Mouse (Mus musculus): ENCODE measurements at regions not wholly inside any gene's neighbourhood (a gene's known extent, or its start where the extent isn't known, plus 50 kb on each side); places are given as distances from the start of the nearest gene placed in this dataset.

GRCm38 (mm10) chr12:15262165-15262564 lies 554.6 kb downstream of the Trib2 start:
- H3K4me1 ChIP-seq (ENCODE audit: control insufficient read depth in 2 of 2, insufficient read depth in 2 of 2, low read length in 2 of 2) = no peaks in the 10 kb centered on the region
- no peak overlapping the region for H3K27ac ChIP-seq (replicated peaks in 1 of 2; ENCODE audit: control insufficient read depth in 1 of 2, insufficient read depth in 1 of 2, low read depth in 2 of 2, low read length in 2 of 2)
- H3K4me3 ChIP-seq (ENCODE audit: control insufficient read depth in 1 of 2, insufficient read depth in 1 of 2, low read depth in 1 of 2, low read length in 2 of 2) = no peak overlapping the region
- no peaks in the 10 kb centered on the region for H3K36me3 ChIP-seq (ENCODE audit: control insufficient read depth, insufficient read depth, low read length)
- H3K9me3 ChIP-seq (ENCODE audit: control insufficient read depth, low read length) = no peaks in the 10 kb centered on the region
- no peak overlapping the region for H3K4me2 ChIP-seq (ENCODE audit: low read length)
- ATAC-seq (ENCODE audit: insufficient number of reproducible peaks, insufficient read depth, low FRiP score, low read depth) = no peak
- no peaks in the 10 kb centered on the region for H3K27me3 ChIP-seq (ENCODE audit: control insufficient read depth, insufficient read depth, low read length)
- H3K9ac ChIP-seq (ENCODE audit: low read length) = no peak overlapping the region
- WGBS = 93% methylated on average over 1 of the region's 1 CpGs

- no peak for ATAC-seq (ENCODE audit: insufficient number of reproducible peaks, insufficient read depth, low FRiP score, low read depth)
- no peak overlapping the region for H3K27ac ChIP-seq (replicated peaks in 1 of 2; ENCODE audit: control insufficient read depth in 1 of 2, insufficient read depth in 1 of 2, low read depth in 2 of 2, low read length in 2 of 2)
- H3K9me3 ChIP-seq (ENCODE audit: control insufficient read depth, low read length) = no peaks in the 10 kb centered on the region
- H3K4me3 ChIP-seq (ENCODE audit: control insufficient read depth in 1 of 2, insufficient read depth in 1 of 2, low read depth in 1 of 2, low read length in 2 of 2) = no peak overlapping the region
- H3K27me3 ChIP-seq (ENCODE audit: control insufficient read depth, insufficient read depth, low read length) = no peaks in the 10 kb centered on the region
- no peak overlapping the region for H3K9ac ChIP-seq (ENCODE audit: low read length)
- no peak overlapping the region for H3K4me2 ChIP-seq (ENCODE audit: low read length)
- WGBS = 74% methylated on average over 1 of the region's 1 CpGs
- no peaks in the 10 kb centered on the region for H3K4me1 ChIP-seq (ENCODE audit: control insufficient read depth in 2 of 2, insufficient read depth in 2 of 2, low read length in 2 of 2)
- H3K36me3 ChIP-seq (ENCODE audit: control insufficient read depth, insufficient read depth, low read length) = no peaks in the 10 kb centered on the region
Observed at GRCm38 (mm10) chr12:15261604-15262003, 555.1 kb downstream of the Trib2 start.

- Histone ChIP-seq H3K9ac (ENCODE audit: low read length) (no peak overlapping the region), H3K4me2 (ENCODE audit: low read length) (no peak overlapping the region), H3K27ac (replicated peaks in 1 of 2; ENCODE audit: control insufficient read depth in 1 of 2, insufficient read depth in 1 of 2, low read depth in 2 of 2, low read length in 2 of 2) (no peak overlapping the region), H3K4me3 (ENCODE audit: control insufficient read depth in 1 of 2, insufficient read depth in 1 of 2, low read depth in 1 of 2, low read length in 2 of 2) (no peak overlapping the region), H3K27me3 (ENCODE audit: control insufficient read depth, insufficient read depth, low read length) (no peaks in the 10 kb centered on the region), H3K36me3 (ENCODE audit: control insufficient read depth, insufficient read depth, low read length) (no peaks in the 10 kb centered on the region), H3K9me3 (ENCODE audit: control insufficient read depth, low read length) (no peaks in the 10 kb centered on the region), H3K4me1 (ENCODE audit: control insufficient read depth in 2 of 2, insufficient read depth in 2 of 2, low read length in 2 of 2) (no peaks in the 10 kb centered on the region)
- no peak for ATAC-seq (ENCODE audit: insufficient number of reproducible peaks, insufficient read depth, low FRiP score, low read depth)
- 65% methylated on average over 2 of the region's 2 CpGs for WGBS
Observed at GRCm38 (mm10) chr12:15260907-15261415, 555.8 kb downstream of the Trib2 start.

- no peak overlapping the region for H3K9ac ChIP-seq (ENCODE audit: low read length)
- WGBS = 76% methylated on average over 4 of the region's 4 CpGs
Observed at GRCm38 (mm10) chr12:15244966-15245365, 571.8 kb downstream of the Trib2 start.

GRCm38 (mm10) chr12:15222497-15223170 lies 594.1 kb downstream of the Trib2 start:
- ATAC-seq (ENCODE audit: insufficient number of reproducible peaks, insufficient read depth, low FRiP score, low read depth) = no peak
- Histone ChIP-seq H3K9ac (ENCODE audit: low read length) (no peak overlapping the region), H3K4me3 (ENCODE audit: control insufficient read depth in 1 of 2, insufficient read depth in 1 of 2, low read depth in 1 of 2, low read length in 2 of 2) (no peak overlapping the region), H3K27ac (replicated peaks in 1 of 2; ENCODE audit: control insufficient read depth in 1 of 2, insufficient read depth in 1 of 2, low read depth in 2 of 2, low read length in 2 of 2) (no peak overlapping the region), H3K4me1 (ENCODE audit: control insufficient read depth in 2 of 2, insufficient read depth in 2 of 2, low read length in 2 of 2) (no peaks in the 10 kb centered on the region), H3K36me3 (ENCODE audit: control insufficient read depth, insufficient read depth, low read length) (no peaks in the 10 kb centered on the region), H3K9me3 (ENCODE audit: control insufficient read depth, low read length) (no peaks in the 10 kb centered on the region), H3K4me2 (ENCODE audit: low read length) (no peak overlapping the region), H3K27me3 (ENCODE audit: control insufficient read depth, insufficient read depth, low read length) (no peaks in the 10 kb centered on the region)
- WGBS = 81% methylated on average over 5 of the region's 5 CpGs

More at GRCm38 (mm10) chr12:15244966-15245365, 571.8 kb downstream of the Trib2 start:
- Histone ChIP-seq H3K4me1 (ENCODE audit: control insufficient read depth in 2 of 2, insufficient read depth in 2 of 2, low read length in 2 of 2) (no peaks in the 10 kb centered on the region), H3K9me3 (ENCODE audit: control insufficient read depth, low read length) (no peaks in the 10 kb centered on the region), H3K36me3 (ENCODE audit: control insufficient read depth, insufficient read depth, low read length) (no peaks in the 10 kb centered on the region), H3K27ac (replicated peaks in 1 of 2; ENCODE audit: control insufficient read depth in 1 of 2, insufficient read depth in 1 of 2, low read depth in 2 of 2, low read length in 2 of 2) (no peak overlapping the region), H3K27me3 (ENCODE audit: control insufficient read depth, insufficient read depth, low read length) (no peaks in the 10 kb centered on the region), H3K4me2 (ENCODE audit: low read length) (no peak overlapping the region), H3K4me3 (ENCODE audit: control insufficient read depth in 1 of 2, insufficient read depth in 1 of 2, low read depth in 1 of 2, low read length in 2 of 2) (no peak overlapping the region)
- ATAC-seq (ENCODE audit: insufficient number of reproducible peaks, insufficient read depth, low FRiP score, low read depth) = no peak

- Histone ChIP-seq H3K4me1 (ENCODE audit: control insufficient read depth in 2 of 2, insufficient read depth in 2 of 2, low read length in 2 of 2) (no peaks in the 10 kb centered on the region), H3K27me3 (ENCODE audit: control insufficient read depth, insufficient read depth, low read length) (no peaks in the 10 kb centered on the region), H3K9ac (ENCODE audit: low read length) (no peak overlapping the region), H3K4me2 (ENCODE audit: low read length) (no peak overlapping the region), H3K4me3 (ENCODE audit: control insufficient read depth in 1 of 2, insufficient read depth in 1 of 2, low read depth in 1 of 2, low read length in 2 of 2) (no peak overlapping the region), H3K36me3 (ENCODE audit: control insufficient read depth, insufficient read depth, low read length) (no peaks in the 10 kb centered on the region), H3K27ac (replicated peaks in 1 of 2; ENCODE audit: control insufficient read depth in 1 of 2, insufficient read depth in 1 of 2, low read depth in 2 of 2, low read length in 2 of 2) (no peak overlapping the region), H3K9me3 (ENCODE audit: control insufficient read depth, low read length) (no peaks in the 10 kb centered on the region)
- 84% methylated on average over 8 of the region's 8 CpGs for WGBS
- ATAC-seq (ENCODE audit: insufficient number of reproducible peaks, insufficient read depth, low FRiP score, low read depth) = no peak
Observed at GRCm38 (mm10) chr12:15218504-15218903, 598.2 kb downstream of the Trib2 start.

GRCm38 (mm10) chr12:15216180-15216579 lies 600.5 kb downstream of the Trib2 start:
- H3K9me3 ChIP-seq (ENCODE audit: control insufficient read depth, low read length) = no peaks in the 10 kb centered on the region
- H3K4me2 ChIP-seq (ENCODE audit: low read length) = no peak overlapping the region
- WGBS = 69% methylated on average over 3 of the region's 3 CpGs
- H3K4me3 ChIP-seq (ENCODE audit: control insufficient read depth in 1 of 2, insufficient read depth in 1 of 2, low read depth in 1 of 2, low read length in 2 of 2) = no peak overlapping the region
- H3K27ac ChIP-seq (replicated peaks in 1 of 2; ENCODE audit: control insufficient read depth in 1 of 2, insufficient read depth in 1 of 2, low read depth in 2 of 2, low read length in 2 of 2) = no peak overlapping the region
- H3K4me1 ChIP-seq (ENCODE audit: control insufficient read depth in 2 of 2, insufficient read depth in 2 of 2, low read length in 2 of 2) = no peaks in the 10 kb centered on the region
- no peaks in the 10 kb centered on the region for H3K27me3 ChIP-seq (ENCODE audit: control insufficient read depth, insufficient read depth, low read length)
- H3K36me3 ChIP-seq (ENCODE audit: control insufficient read depth, insufficient read depth, low read length) = no peaks in the 10 kb centered on the region
- no peak for ATAC-seq (ENCODE audit: insufficient number of reproducible peaks, insufficient read depth, low FRiP score, low read depth)
- no peak overlapping the region for H3K9ac ChIP-seq (ENCODE audit: low read length)

Data from heart, embryonic 14.5 days (tissue).